11 mouse cellular contexts compared by ENCODE assay signal in genomic region chr8:94567159-94567849, GRCm38 (mm10). TPM values are rescaled to one million over a fixed set of nuclear protein-coding genes. Genes with fewer than 3 reads are reported as not detected.
A peak's percentile ranks its signal among the peaks of the same experiment; 100 is the strongest.
DNase-seq lines count a peak whose midpoint lies in the region; ATAC-seq and TF ChIP-seq lines count a peak whose summit lies in the region.
"Had no signal": no experiment of that assay in that cellular context is flagged by ENCODE, and none has a peak within 500 bp of the region (broad histone marks: within the 10 kb centered on the region; RNA-seq: fewer than 3 reads in every experiment).

No protein-coding gene starts in this region.

- H3K27me3 ChIP-seq in CH12.LX (replicated peaks) = no peaks in the 10 kb centered on the region
- no peaks in the 10 kb centered on the region for H3K27me3 ChIP-seq in forebrain, postnatal 0 days (ENCODE audit: insufficient read depth, low read length)
- H3K27me3 ChIP-seq in midbrain, embryonic 14.5 days (ENCODE audit: control insufficient read depth, insufficient read depth, low read length) = no peaks in the 10 kb centered on the region
- H3K27me3 ChIP-seq: heart, embryonic 15.5 days had no signal

- in situ Hi-C loops in CH12.LX (cut with MboI; ENCODE audit: low pct_ligation_motif_present, low pct_unique_long_range_greater_than_20kb, low sequenced_read_pairs) = no loop called here

- peak overlapping the region; percentile 98; the same call in 1 of the 2 replicates for H3K27ac ChIP-seq in CH12.LX (ENCODE audit: insufficient read depth, low read depth)
- H3K27ac ChIP-seq in forebrain, postnatal 0 days (ENCODE audit: low read depth, low read length) = peak overlapping the region; percentile 66
- H3K27ac ChIP-seq in midbrain, embryonic 14.5 days (replicated peaks; ENCODE audit: low read depth, low read length) = peak overlapping the region; percentile 88
- H3K27ac ChIP-seq: heart, embryonic 15.5 days; stomach, postnatal 0 days had no signal

- 34% methylated on average over 8 of the region's 8 CpGs for WGBS in forebrain, postnatal 0 days
- 27% methylated on average over 8 of the region's 8 CpGs for WGBS in midbrain, embryonic 14.5 days

- H3K36me3 ChIP-seq in CH12.LX (replicated peaks in 1 of 2; ENCODE audit: control insufficient read depth in 1 of 2, insufficient read depth in 1 of 2, low read length in 1 of 2) = peaks cover 20 to 44% of the 10 kb centered on the region in 2 experiments
- H3K36me3 ChIP-seq in forebrain, postnatal 0 days (ENCODE audit: insufficient read depth) = no peaks in the 10 kb centered on the region; the same call in 1 of the 2 replicates
- no peaks in the 10 kb centered on the region for H3K36me3 ChIP-seq in midbrain, embryonic 14.5 days (ENCODE audit: control insufficient read depth, insufficient read depth, low read length)
- H3K36me3 ChIP-seq: heart, embryonic 15.5 days had no signal

- TF ChIP-seq EP300 in CH12.LX (IDR thresholded peaks at IDR 0.05; ENCODE audit: low read length) = no peak

- peak; percentile 96 for ATAC-seq in forebrain, postnatal 0 days
- peak; percentile 89 for ATAC-seq in midbrain, embryonic 14.5 days (ENCODE audit: low FRiP score, low TSS enrichment)
- ATAC-seq in inflammation-experienced regulatory T-cells, adult 6 months = no peak

- H3K4me3 ChIP-seq in CH12.LX (replicated peaks in 1 of 3; ENCODE audit: low read depth in 2 of 3, low read length in 2 of 3, poor library complexity in 1 of 3) = no peak overlapping the region
- no peak overlapping the region for H3K4me3 ChIP-seq in forebrain, postnatal 0 days (ENCODE audit: low read depth, low read length)
- H3K4me3 ChIP-seq in midbrain, embryonic 14.5 days (replicated peaks; ENCODE audit: low read depth, low read length) = no peak overlapping the region
- H3K4me3 ChIP-seq: heart, embryonic 15.5 days; megakaryocyte, embryonic 14.5 days had no signal

- dilution Hi-C loops in CH12.LX (cut with MboI; ENCODE audit: extremely low pct_ligation_motif_present, extremely low pct_unique_long_range_greater_than_20kb, low sequenced_read_pairs) = no loop called here

- peaks cover 58 to 82% of the 10 kb centered on the region in 2 experiments for H3K4me1 ChIP-seq in CH12.LX (ENCODE audit: control insufficient read depth in 1 of 2, insufficient read depth in 2 of 2)
- peaks cover 17% of the 10 kb centered on the region for H3K4me1 ChIP-seq in forebrain, postnatal 0 days (ENCODE audit: insufficient read depth)
- peaks cover 33% of the 10 kb centered on the region for H3K4me1 ChIP-seq in midbrain, embryonic 14.5 days (ENCODE audit: control insufficient read depth, insufficient read depth, low read length)
- H3K4me1 ChIP-seq: heart, embryonic 15.5 days had no signal

- no peak for TF ChIP-seq POLR2A in CH12.LX (IDR thresholded peaks at IDR 0.05; ENCODE audit: low read depth, low read length)

- H3K9me3 ChIP-seq in CH12.LX (replicated peaks; ENCODE audit: low read length) = no peaks in the 10 kb centered on the region
- no peaks in the 10 kb centered on the region for H3K9me3 ChIP-seq in forebrain, postnatal 0 days (ENCODE audit: low read length)
- no peaks in the 10 kb centered on the region for H3K9me3 ChIP-seq in midbrain, embryonic 14.5 days (ENCODE audit: control insufficient read depth, low read length)
- H3K9me3 ChIP-seq: heart, embryonic 15.5 days; megakaryocyte, embryonic 14.5 days had no signal

- no peak for TF ChIP-seq RAD21 in CH12.LX (IDR thresholded peaks at IDR 0.05; ENCODE audit: low read depth, low read length)

- DNase-seq in CH12.LX (ENCODE audit: extremely low read depth) = no peak
- peak; percentile 57 for DNase-seq in embryo, embryonic 10 days (ENCODE audit: low spot score)
- peak; percentile 73 for DNase-seq in forebrain, postnatal 0 days
- DNase-seq in midbrain, embryonic 14.5 days = peak; percentile 88
- no peak for DNase-seq in kidney, adult 18-20 months
- no peak for DNase-seq in T-cell, adult 2 months (ENCODE audit: low spot score)
- DNase-seq: right cerebral cortex, adult 18-20 months had no signal

- no peak overlapping the region for H3K9ac ChIP-seq in CH12.LX (ENCODE audit: insufficient read depth, low read depth)
- H3K9ac ChIP-seq in forebrain, postnatal 0 days = peak overlapping the region; percentile 19; the same call in 1 of the 2 replicates
- H3K9ac ChIP-seq in midbrain, embryonic 14.5 days (replicated peaks; ENCODE audit: low read length) = no peak overlapping the region; the same call in 1 of the 2 replicates
- H3K9ac ChIP-seq: heart, embryonic 15.5 days had no signal

- peaks cover 20% of the 10 kb centered on the region for H3K79me2 ChIP-seq in CH12.LX (replicated peaks; ENCODE audit: control insufficient read depth, extremely low read depth, insufficient read depth, poor library complexity, severe bottlenecking)

- no peak for TF ChIP-seq CTCF in CH12.LX (conservative IDR thresholded peaks at IDR 0.05 in 1 of 2, IDR thresholded peaks at IDR 0.05 in 1 of 2; ENCODE audit: low read depth in 2 of 2, low read length in 2 of 2)
- TF ChIP-seq CTCF in forebrain, postnatal 0 days (IDR thresholded peaks at IDR 0.05; ENCODE audit: low read depth) = 0 out of 2 replicates have a peak, but pooled peaks have one; percentile 21

- no peak overlapping the region for H3K4me2 ChIP-seq in CH12.LX (ENCODE audit: insufficient read depth, low read depth, poor library complexity, severe bottlenecking)
- peak overlapping the region; percentile 21; the same call in 1 of the 2 replicates for H3K4me2 ChIP-seq in forebrain, postnatal 0 days (ENCODE audit: low read depth)
- peak overlapping the region; percentile 47 for H3K4me2 ChIP-seq in midbrain, embryonic 14.5 days (ENCODE audit: low read length)
- H3K4me2 ChIP-seq: heart, embryonic 15.5 days had no signal

TF ChIP-seq in CH12.LX, 34 proteins besides CTCF, POLR2A, EP300 and RAD21:
- TF ChIP-seq JUND (conservative IDR thresholded peaks at IDR 0.05; ENCODE audit: low read depth, low read length) (no peak), USF1 (IDR thresholded peaks at IDR 0.05; ENCODE audit: low read depth, low read length) (no peak), KAT2A (IDR thresholded peaks at IDR 0.05; ENCODE audit: insufficient replicate concordance, low read length) (no peak), RCOR1 (conservative IDR thresholded peaks at IDR 0.05; ENCODE audit: low read depth, low read length) (no peak), ZKSCAN1 (IDR thresholded peaks at IDR 0.05; ENCODE audit: borderline replicate concordance, low read depth, low read length) (no peak), ZMIZ1 (IDR thresholded peaks at IDR 0.05; ENCODE audit: low read depth, low read length) (no peak), IRF4 (IDR thresholded peaks at IDR 0.05; ENCODE audit: low read depth, low read length) (no peak), MAX (IDR thresholded peaks at IDR 0.05; ENCODE audit: low read length) (no peak), ZC3H11A (IDR thresholded peaks at IDR 0.05; ENCODE audit: low read depth, low read length) (no peak), HCFC1 (IDR thresholded peaks at IDR 0.05; ENCODE audit: low read depth, low read length) (no peak)

RNA-seq across cellular contexts. Expression of gene Rspry1, which starts 34.4 kb away (rescaled TPM):
- total RNA-seq in CH12.LX (2012; rRNA removed) (17.5 and 18.0 TPM in 2 replicates), CH12.LX (2014; rRNA removed) (23.5 and 26.9 TPM in 2 replicates)
- 11.4 and 13.4 TPM in 2 replicates for polyA plus RNA-seq in CH12.LX (2012; ENCODE audit: insufficient read length, low read depth)
- total RNA-seq in forebrain, postnatal 0 days (2014; rRNA removed) = 53.5 and 55.8 TPM in 2 replicates
- 26.2 and 32.0 TPM in 2 replicates for polyA plus RNA-seq in forebrain, postnatal 0 days (2015; fragmentation: Nextera tagmentation; extraction: Ambion mirVana)
- polyA plus RNA-seq in midbrain, embryonic 14.5 days (2014; fragmentation: Nextera tagmentation; extraction: Ambion mirVana) = 46.1 and 54.4 TPM in 2 replicates
- polyA plus RNA-seq in inflammation-experienced regulatory T-cells, adult 6 months (2017; shearing (Covaris generic)) = 10 to 100 TPM; 23.1 to 29.3 (median 24.0) TPM

RNA-seq across cellular contexts. Expression of gene Fam192a, which starts 34.5 kb away (rescaled TPM):
- total RNA-seq in CH12.LX (2012; rRNA removed) = 30.7 and 35.5 TPM in 2 replicates
- total RNA-seq in CH12.LX (2014; rRNA removed) = 37.6 and 43.7 TPM in 2 replicates
- polyA plus RNA-seq in CH12.LX (2012; ENCODE audit: insufficient read length, low read depth) = 80.3 and 95.6 TPM in 2 replicates
- total RNA-seq in forebrain, postnatal 0 days (2014; rRNA removed) = 44.5 and 51.4 TPM in 2 replicates
- polyA plus RNA-seq in forebrain, postnatal 0 days (2015; fragmentation: Nextera tagmentation; extraction: Ambion mirVana) = 71.5 and 79.9 TPM in 2 replicates
- polyA plus RNA-seq in midbrain, embryonic 14.5 days (2014; fragmentation: Nextera tagmentation; extraction: Ambion mirVana) = 71.9 and 91.9 TPM in 2 replicates
- 10 to 100 TPM; 52.4 to 89.1 (median 66.9) TPM for polyA plus RNA-seq in inflammation-experienced regulatory T-cells, adult 6 months (2017; shearing (Covaris generic))

RNA-seq across cellular contexts. Expression of gene Cpne2, which starts 34.5 kb away (rescaled TPM):
- total RNA-seq in CH12.LX (2012; rRNA removed) = 70.6 and 118 TPM in 2 replicates
- total RNA-seq in CH12.LX (2014; rRNA removed) = 10.3 and 12.7 TPM in 2 replicates
- polyA plus RNA-seq in CH12.LX (2012; ENCODE audit: insufficient read length, low read depth) = 26.7 and 29.3 TPM in 2 replicates
- 49.2 and 68.8 TPM in 2 replicates for total RNA-seq in forebrain, postnatal 0 days (2014; rRNA removed)
- polyA plus RNA-seq in forebrain, postnatal 0 days (2015; fragmentation: Nextera tagmentation; extraction: Ambion mirVana) = 41.6 and 58.3 TPM in 2 replicates
- polyA plus RNA-seq in midbrain, embryonic 14.5 days (2014; fragmentation: Nextera tagmentation; extraction: Ambion mirVana) = 11.5 and 14.1 TPM in 2 replicates
- 1 to 10 TPM in 1 of 3 experiments, under 1 TPM in 2; 0.37 to 2.4 (median 0.98) TPM for polyA plus RNA-seq in inflammation-experienced regulatory T-cells, adult 6 months (2017; shearing (Covaris generic))

Comparison
In these comparisons a context has a peak if more than half of its experiments do, and no peak if none do; other contexts are left out.
1. DNase-seq: peak in embryo, embryonic 10 days (single experiment), forebrain, postnatal 0 days (single experiment) and midbrain, embryonic 14.5 days (single experiment); none in CH12.LX (single experiment), kidney, adult 18-20 months (single experiment) and T-cell, adult 2 months (single experiment).
2. Peak in every context shown above with its lines, with median percentiles within 50 percentile points of each other: H3K27ac ChIP-seq.